Mouse (Mus musculus): ENCODE measurements around the gene Ttc7b. TPM values are rescaled to one million over a fixed set of nuclear protein-coding genes. Genes with fewer than 3 reads are reported as not detected.

Ttc7b gene
- polyA plus RNA-seq (2012; fragmentation: generic; extraction: Trizol) = 18.2 TPM

- Histone ChIP-seq H3K27me3 (ENCODE audit: control insufficient read depth, insufficient read depth, insufficient read length) (no peaks in the 10 kb centered on the region), H3K4me3 (peak within 1 kb of the TSS; percentile 44), H3K4me2 (ENCODE audit: low read depth) (peak within 1 kb of the TSS; percentile 98), H3K79me2 (ENCODE audit: control insufficient read depth, insufficient read depth) (no peaks in the 10 kb centered on the region), H3ac (ENCODE audit: control insufficient read depth, insufficient read length) (peak within 1 kb of the TSS; percentile 85), H3K36me3 (ENCODE audit: control insufficient read depth, insufficient read depth) (no peaks in the 10 kb centered on the region)
- TF ChIP-seq REST (IDR thresholded peaks at IDR 0.05; ENCODE audit: insufficient read depth, insufficient read length) = no peak
- no peak for TF ChIP-seq POLR2AphosphoS2 (IDR thresholded peaks at IDR 0.05; ENCODE audit: insufficient read length, low read depth)
- TF ChIP-seq SRF (IDR thresholded peaks at IDR 0.05; ENCODE audit: control insufficient read depth, insufficient read length, low read depth) = no peak
- no peak for TF ChIP-seq POLR2A (IDR thresholded peaks at IDR 0.05; ENCODE audit: insufficient read length, low read depth)
- no peak for TF ChIP-seq MAX (IDR thresholded peaks at IDR 0.05; ENCODE audit: low read depth)
- TF ChIP-seq E2F4 (IDR thresholded peaks at IDR 0.05; ENCODE audit: insufficient read depth) = no peak
- TF ChIP-seq USF1 (IDR thresholded peaks at IDR 0.05; ENCODE audit: low read depth) = no peak
- TF ChIP-seq TCF12 (IDR thresholded peaks at IDR 0.05; ENCODE audit: insufficient read depth, poor library complexity, severe bottlenecking) = no peak
- TF ChIP-seq MYOD1 (IDR thresholded peaks at IDR 0.05; ENCODE audit: control insufficient read depth in 1 of 3, insufficient read length in 2 of 3, low read depth in 2 of 3) = no peak
- no peak for TF ChIP-seq MYOG (IDR thresholded peaks at IDR 0.05; ENCODE audit: control insufficient read depth in 1 of 3, insufficient read depth in 1 of 3, insufficient read length in 2 of 3, low read depth in 2 of 3)
- no peak for TF ChIP-seq TCF3 (IDR thresholded peaks at IDR 0.05; ENCODE audit: insufficient read length, low read depth)
- no peak for TF ChIP-seq CEBPB (IDR thresholded peaks at IDR 0.05; ENCODE audit: insufficient read depth, poor library complexity, severe bottlenecking)
Observed at GRCm38 (mm10) chr12:100520794-100521186, at the start of gene Ttc7b. TSS of gene Ttc7b (minus strand) at chr12:100520826.

DNA sequence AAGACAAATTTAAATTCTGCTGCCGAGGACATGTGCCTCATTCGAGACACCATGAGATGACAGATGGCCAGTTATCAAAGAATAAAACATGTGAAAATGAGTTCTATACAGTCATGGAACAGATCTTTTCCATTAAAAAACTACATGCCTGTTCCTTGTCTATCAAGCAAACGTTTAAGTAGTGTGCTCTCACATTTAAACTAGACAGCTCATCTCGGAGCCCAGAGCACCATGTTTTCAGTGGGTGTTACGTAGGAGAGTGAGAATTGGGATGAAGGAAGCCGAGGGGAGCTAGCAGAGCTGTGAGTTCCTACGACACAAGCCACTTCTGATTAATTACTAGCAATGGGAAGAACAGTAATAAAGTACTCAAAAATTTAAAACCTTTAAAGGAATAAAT, 48.2 kb upstream of the Ttc7b start:
- Histone ChIP-seq H3ac (ENCODE audit: control insufficient read depth, insufficient read length) (no peak overlapping the region), H3K79me2 (ENCODE audit: control insufficient read depth, insufficient read depth) (no peaks in the 10 kb centered on the region)

DNA sequence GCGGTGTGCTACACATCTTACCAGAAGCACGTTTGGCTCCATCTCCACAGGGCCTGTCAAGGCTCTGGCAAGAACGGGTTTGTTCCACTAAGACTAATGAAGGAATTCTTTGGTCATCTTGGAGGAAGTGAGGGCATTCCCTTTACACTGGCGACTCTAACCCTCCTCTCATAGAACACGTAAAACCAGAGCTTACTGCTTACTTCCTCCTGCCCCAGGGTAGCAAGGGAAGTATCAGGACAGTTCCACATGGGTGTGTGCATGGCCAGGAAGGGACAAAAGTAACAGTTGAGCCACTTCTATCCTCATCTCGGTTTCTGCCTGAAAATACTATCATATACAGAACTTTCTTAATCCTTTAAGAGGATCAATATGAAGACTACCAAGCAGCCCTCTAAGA, 47.5 kb upstream of the Ttc7b start:
- TF ChIP-seq SRF (IDR thresholded peaks at IDR 0.05; ENCODE audit: control insufficient read depth, insufficient read length, low read depth) (no peak), MYOD1 (IDR thresholded peaks at IDR 0.05; ENCODE audit: control insufficient read depth in 1 of 3, insufficient read length in 2 of 3, low read depth in 2 of 3) (no peak), MAX (IDR thresholded peaks at IDR 0.05; ENCODE audit: low read depth) (no peak), MYOG (IDR thresholded peaks at IDR 0.05; ENCODE audit: control insufficient read depth in 1 of 3, insufficient read depth in 1 of 3, insufficient read length in 2 of 3, low read depth in 2 of 3) (no peak), REST (IDR thresholded peaks at IDR 0.05; ENCODE audit: insufficient read depth, insufficient read length) (no peak), TCF3 (IDR thresholded peaks at IDR 0.05; ENCODE audit: insufficient read length, low read depth) (no peak), E2F4 (IDR thresholded peaks at IDR 0.05; ENCODE audit: insufficient read depth) (no peak)
- no peak overlapping the region for H3K4me3 ChIP-seq
- H3K27me3 ChIP-seq (ENCODE audit: control insufficient read depth, insufficient read depth, insufficient read length) = no peaks in the 10 kb centered on the region
- H3K36me3 ChIP-seq (ENCODE audit: control insufficient read depth, insufficient read depth) = no peaks in the 10 kb centered on the region
- H3K79me2 ChIP-seq (ENCODE audit: control insufficient read depth, insufficient read depth) = no peaks in the 10 kb centered on the region
- H3K4me2 ChIP-seq (ENCODE audit: low read depth) = no peak overlapping the region
- H3ac ChIP-seq (ENCODE audit: control insufficient read depth, insufficient read length) = no peak overlapping the region

More for the DNA sequence above, 48.2 kb upstream of the Ttc7b start:
- no peak overlapping the region for H3K4me2 ChIP-seq (ENCODE audit: low read depth)
- no peak for TF ChIP-seq TCF12 (IDR thresholded peaks at IDR 0.05; ENCODE audit: insufficient read depth, poor library complexity, severe bottlenecking)
- no peak for TF ChIP-seq POLR2A (IDR thresholded peaks at IDR 0.05; ENCODE audit: insufficient read length, low read depth)
- TF ChIP-seq TCF3 (IDR thresholded peaks at IDR 0.05; ENCODE audit: insufficient read length, low read depth) = no peak
- TF ChIP-seq POLR2AphosphoS2 (IDR thresholded peaks at IDR 0.05; ENCODE audit: insufficient read length, low read depth) = no peak
- TF ChIP-seq USF1 (IDR thresholded peaks at IDR 0.05; ENCODE audit: low read depth) = no peak
- TF ChIP-seq MYOG (IDR thresholded peaks at IDR 0.05; ENCODE audit: control insufficient read depth in 1 of 3, insufficient read depth in 1 of 3, insufficient read length in 2 of 3, low read depth in 2 of 3) = no peak
- TF ChIP-seq MYOD1 (IDR thresholded peaks at IDR 0.05; ENCODE audit: control insufficient read depth in 1 of 3, insufficient read length in 2 of 3, low read depth in 2 of 3) = no peak
- no peak for TF ChIP-seq MAX (IDR thresholded peaks at IDR 0.05; ENCODE audit: low read depth)
- TF ChIP-seq CEBPB (IDR thresholded peaks at IDR 0.05; ENCODE audit: insufficient read depth, poor library complexity, severe bottlenecking) = no peak
- no peak for TF ChIP-seq SRF (IDR thresholded peaks at IDR 0.05; ENCODE audit: control insufficient read depth, insufficient read length, low read depth)
- no peak overlapping the region for H3K4me3 ChIP-seq
- H3K36me3 ChIP-seq (ENCODE audit: control insufficient read depth, insufficient read depth) = no peaks in the 10 kb centered on the region
- no peaks in the 10 kb centered on the region for H3K27me3 ChIP-seq (ENCODE audit: control insufficient read depth, insufficient read depth, insufficient read length)

DNA sequence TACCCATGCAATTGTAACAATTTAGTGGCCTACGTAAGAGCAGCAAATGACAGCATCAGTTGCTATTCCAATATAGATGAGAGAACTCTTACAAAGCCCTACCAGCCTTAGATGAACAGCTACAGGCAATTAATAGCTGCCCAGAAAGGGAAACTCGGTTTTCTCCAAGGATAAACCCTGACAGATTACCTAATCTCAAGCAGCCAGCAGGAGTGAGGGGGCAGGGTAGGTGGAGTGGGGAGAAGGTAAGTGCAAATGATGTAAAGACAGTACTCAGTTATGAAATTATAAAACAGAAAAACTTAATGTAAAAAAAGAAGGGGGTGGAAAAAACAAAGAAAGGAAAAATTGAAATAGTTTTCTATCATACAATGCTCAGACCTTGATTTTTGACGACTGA, 47.0 kb upstream of the Ttc7b start:
- Histone ChIP-seq H3K79me2 (ENCODE audit: control insufficient read depth, insufficient read depth) (no peaks in the 10 kb centered on the region), H3K36me3 (ENCODE audit: control insufficient read depth, insufficient read depth) (no peaks in the 10 kb centered on the region), H3K4me2 (ENCODE audit: low read depth) (no peak overlapping the region), H3K4me3 (no peak overlapping the region), H3K27me3 (ENCODE audit: control insufficient read depth, insufficient read depth, insufficient read length) (no peaks in the 10 kb centered on the region), H3ac (ENCODE audit: control insufficient read depth, insufficient read length) (no peak overlapping the region)
- TF ChIP-seq REST (IDR thresholded peaks at IDR 0.05; ENCODE audit: insufficient read depth, insufficient read length) (no peak), CEBPB (IDR thresholded peaks at IDR 0.05; ENCODE audit: insufficient read depth, poor library complexity, severe bottlenecking) (no peak), TCF12 (IDR thresholded peaks at IDR 0.05; ENCODE audit: insufficient read depth, poor library complexity, severe bottlenecking) (no peak), SRF (IDR thresholded peaks at IDR 0.05; ENCODE audit: control insufficient read depth, insufficient read length, low read depth) (no peak), MYOD1 (IDR thresholded peaks at IDR 0.05; ENCODE audit: control insufficient read depth in 1 of 3, insufficient read length in 2 of 3, low read depth in 2 of 3) (no peak), TCF3 (IDR thresholded peaks at IDR 0.05; ENCODE audit: insufficient read length, low read depth) (no peak), MYOG (IDR thresholded peaks at IDR 0.05; ENCODE audit: control insufficient read depth in 1 of 3, insufficient read depth in 1 of 3, insufficient read length in 2 of 3, low read depth in 2 of 3) (no peak), E2F4 (IDR thresholded peaks at IDR 0.05; ENCODE audit: insufficient read depth) (no peak), USF1 (IDR thresholded peaks at IDR 0.05; ENCODE audit: low read depth) (no peak), POLR2A (IDR thresholded peaks at IDR 0.05; ENCODE audit: insufficient read length, low read depth) (no peak), POLR2AphosphoS2 (IDR thresholded peaks at IDR 0.05; ENCODE audit: insufficient read length, low read depth) (no peak), MAX (IDR thresholded peaks at IDR 0.05; ENCODE audit: low read depth) (no peak)
